Mouse (Mus musculus) MEL (cell line): ENCODE data around the gene Stc2. TPM values are rescaled to one million over a fixed set of nuclear protein-coding genes. Genes with fewer than 3 reads are reported as not detected.

Experiments
- DNase-seq: peaks from one replicate; pipeline ENCODE4 v3.0.0; 2011; ENCODE audit warnings: low read depth, low spot score
- H3K27ac ChIP-seq: 2 replicates; pipeline ENCODE4 v1.5.1; 2012; ENCODE audit warnings: low read depth, mild to moderate bottlenecking, control low read depth, low read length, moderate library complexity; ENCODE audit not compliant: control insufficient read depth
- H3K27me3 ChIP-seq, 2 experiments: fragments of 150-350 bp in 1 of 2; sonication (generic) in 1 of 2; 2 replicates each; pipeline ENCODE4 v1.6.1; 2012; ENCODE audit warnings: low read length in 2 of 2, mild to moderate bottlenecking in 2 of 2, improper control_type of control experiment in 1 of 2, moderate library complexity in 1 of 2; ENCODE audit not compliant: insufficient read depth in 2 of 2, control insufficient read depth in 1 of 2
- H3K36me3 ChIP-seq, 2 experiments: 2 replicates each; pipeline ENCODE4 v1.6.1; 2012 to 2014; ENCODE audit warnings: low read length in 2 of 2, improper control_type of control experiment in 1 of 2, inconsistent platforms in 1 of 2, mild to moderate bottlenecking in 1 of 2; ENCODE audit not compliant: insufficient read depth in 2 of 2, control insufficient read depth in 1 of 2
- H3K4me1 ChIP-seq, 2 experiments: fragments of 150-350 bp in 1 of 2; sonication (generic) in 1 of 2; 2 replicates each; pipeline ENCODE4 v1.6.1; 2012; ENCODE audit warnings: low read length in 2 of 2, improper control_type of control experiment in 1 of 2, mild to moderate bottlenecking in 1 of 2; ENCODE audit not compliant: insufficient read depth in 2 of 2, control insufficient read depth in 1 of 2
- H3K4me3 ChIP-seq, 2 experiments: fragments of 150-350 bp in 1 of 2; sonication (generic) in 1 of 2; 2 replicates each; pipeline ENCODE4 v1.5.1; 2012; ENCODE audit warnings: low read depth in 2 of 2, low read length in 2 of 2, mild to moderate bottlenecking in 2 of 2, moderate library complexity in 2 of 2, control low read depth in 1 of 2, improper control_type of control experiment in 1 of 2; ENCODE audit not compliant: control insufficient read depth in 1 of 2, insufficient read depth in 1 of 2
- H3K79me2 ChIP-seq: 2 replicates; pipeline ENCODE4 v1.6.1; 2012; ENCODE audit warnings: mild to moderate bottlenecking, low read length, moderate library complexity; ENCODE audit not compliant: control insufficient read depth, poor library complexity, insufficient read depth
- H3K9ac ChIP-seq: 2 replicates; pipeline ENCODE4 v1.6.1; 2012; ENCODE audit warnings: low read depth, mild to moderate bottlenecking, control low read depth, low read length, moderate library complexity; ENCODE audit not compliant: control insufficient read depth, poor library complexity, severe bottlenecking
- H3K9me3 ChIP-seq: fragments of 150-350 bp; sonication (generic); replicated peaks from 2 replicates; pipeline ENCODE4 v1.6.1; 2012; ENCODE audit warnings: mild to moderate bottlenecking, low read length, improper control_type of control experiment, moderate library complexity; ENCODE audit not compliant: insufficient read depth
- BHLHE40 ChIP-seq: IDR thresholded peaks from 2 replicates; pipeline ENCODE4 v1.6.1; 2012; ENCODE audit warnings: low read depth, mild to moderate bottlenecking, inconsistent platforms, low read length, improper control_type of control experiment, borderline replicate concordance
- CHD1 ChIP-seq: IDR thresholded peaks from 2 replicates; pipeline ENCODE4 v1.6.1; 2012; ENCODE audit warnings: low read depth, mild to moderate bottlenecking, inconsistent platforms, low read length, improper control_type of control experiment
- CHD2 ChIP-seq: IDR thresholded peaks from 2 replicates; pipeline ENCODE4 v1.6.1; 2011; ENCODE audit warnings: low read length, improper control_type of control experiment
- CTCF ChIP-seq, 3 experiments: IDR thresholded peaks in 2 of 3; conservative IDR thresholded peaks in 1 of 3; 2 replicates each; pipeline ENCODE4 v1.5.1; 2011 to 2012; ENCODE audit warnings: low read length in 3 of 3, low read depth in 2 of 3, mild to moderate bottlenecking in 2 of 3, improper control_type of control experiment in 1 of 3, inconsistent platforms in 1 of 3, mixed read lengths in 1 of 3, moderate library complexity in 1 of 3; ENCODE audit not compliant: control insufficient read depth in 1 of 3, insufficient read depth in 1 of 3, poor library complexity in 1 of 3, severe bottlenecking in 1 of 3
- E2F4 ChIP-seq: IDR thresholded peaks from 2 replicates; pipeline ENCODE4 v1.6.1; 2011; ENCODE audit warnings: low read depth, low read length, improper control_type of control experiment, borderline replicate concordance
- ELF1 ChIP-seq: IDR thresholded peaks from 2 replicates; pipeline ENCODE4 v1.6.1; 2014; ENCODE audit warnings: low read depth, mild to moderate bottlenecking, inconsistent platforms, low read length, improper control_type of control experiment, moderate library complexity
- EP300 ChIP-seq, 2 experiments: IDR thresholded peaks; 2 replicates each; pipeline ENCODE4 v1.6.1; 2011; ENCODE audit warnings: improper control_type of control experiment in 2 of 2, low read length in 2 of 2, low read depth in 1 of 2, mild to moderate bottlenecking in 1 of 2
- ETS1 ChIP-seq: IDR thresholded peaks from 2 replicates; pipeline ENCODE4 v1.6.1; 2012; ENCODE audit warnings: low read depth, mild to moderate bottlenecking, inconsistent platforms, low read length, improper control_type of control experiment, moderate library complexity
- GATA1 ChIP-seq: IDR thresholded peaks from 2 replicates; pipeline ENCODE4 v1.6.1; 2011; ENCODE audit warnings: low read depth, low read length, improper control_type of control experiment
- JUND ChIP-seq: IDR thresholded peaks from 2 replicates; pipeline ENCODE4 v1.6.1; 2011; ENCODE audit warnings: low read depth, mild to moderate bottlenecking, improper control_type of control experiment, low read length
- KAT2A ChIP-seq: conservative IDR thresholded peaks from 2 replicates; pipeline ENCODE4 v1.6.1; 2012; ENCODE audit warnings: low read depth, low read length, improper control_type of control experiment, inconsistent platforms
- MAFK ChIP-seq: IDR thresholded peaks from 2 replicates; pipeline ENCODE4 v1.6.1; 2011; ENCODE audit warnings: low read depth, mild to moderate bottlenecking, low read length, improper control_type of control experiment, borderline replicate concordance
- MAX ChIP-seq: IDR thresholded peaks from 2 replicates; pipeline ENCODE4 v1.6.1; 2011; ENCODE audit warnings: low read length, improper control_type of control experiment
- MAZ ChIP-seq: IDR thresholded peaks from 2 replicates; pipeline ENCODE4 v1.6.1; 2012; ENCODE audit warnings: low read depth, mild to moderate bottlenecking, inconsistent platforms, low read length, improper control_type of control experiment
- MEF2A ChIP-seq: IDR thresholded peaks from 2 replicates; pipeline ENCODE4 v1.6.1; 2014; ENCODE audit warnings: low read depth, mild to moderate bottlenecking, inconsistent platforms, low read length, improper control_type of control experiment; ENCODE audit not compliant: poor library complexity, insufficient replicate concordance, severe bottlenecking; ENCODE audit errors: extremely low read depth
- MXI1 ChIP-seq: IDR thresholded peaks from 2 replicates; pipeline ENCODE4 v1.6.1; 2011; ENCODE audit warnings: mild to moderate bottlenecking, low read depth, low read length, improper control_type of control experiment
- MYB ChIP-seq: IDR thresholded peaks from 2 replicates; pipeline ENCODE4 v1.6.1; 2011; ENCODE audit warnings: mild to moderate bottlenecking, low read depth, low read length, improper control_type of control experiment
- MYC ChIP-seq: IDR thresholded peaks from 2 replicates; pipeline ENCODE4 v1.6.1; 2011; ENCODE audit warnings: low read depth, mild to moderate bottlenecking, low read length, improper control_type of control experiment, moderate library complexity
- NELFE ChIP-seq: IDR thresholded peaks from 2 replicates; pipeline ENCODE4 v1.6.1; 2011; ENCODE audit warnings: low read depth, low read length, improper control_type of control experiment
- NRF1 ChIP-seq: IDR thresholded peaks from 2 replicates; pipeline ENCODE4 v1.6.1; 2014; ENCODE audit warnings: low read depth, mild to moderate bottlenecking, inconsistent platforms, low read length, improper control_type of control experiment, moderate library complexity; ENCODE audit not compliant: poor library complexity, insufficient read depth, severe bottlenecking
- POLR2A ChIP-seq, 2 experiments: IDR thresholded peaks; 2 replicates each; pipeline ENCODE4 v1.6.1; 2011 to 2012; ENCODE audit warnings: low read length in 2 of 2, mild to moderate bottlenecking in 2 of 2, control low read depth in 1 of 2, improper control_type of control experiment in 1 of 2, low read depth in 1 of 2, moderate library complexity in 1 of 2; ENCODE audit not compliant: control insufficient read depth in 1 of 2, insufficient read depth in 1 of 2, poor library complexity in 1 of 2
- POLR2AphosphoS5 ChIP-seq: IDR thresholded peaks from 2 replicates; pipeline ENCODE4 v1.6.1; 2012; ENCODE audit warnings: low read depth, borderline replicate concordance, mild to moderate bottlenecking, inconsistent platforms, low read length, moderate library complexity, mixed read lengths
- SIN3A ChIP-seq: IDR thresholded peaks from 2 replicates; pipeline ENCODE4 v1.6.1; 2012; ENCODE audit warnings: low read length, improper control_type of control experiment, inconsistent platforms
- SMC3 ChIP-seq: IDR thresholded peaks from 2 replicates; pipeline ENCODE4 v1.6.1; 2011; ENCODE audit warnings: low read depth, low read length, improper control_type of control experiment
- TAL1 ChIP-seq: IDR thresholded peaks from 2 replicates; pipeline ENCODE4 v1.6.1; 2012; ENCODE audit warnings: mild to moderate bottlenecking, inconsistent platforms, low read length, moderate library complexity, mixed read lengths
- TBP ChIP-seq: IDR thresholded peaks from 2 replicates; pipeline ENCODE4 v1.8.0; 2011; ENCODE audit warnings: low read depth, low read length, improper control_type of control experiment
- TCF12 ChIP-seq: IDR thresholded peaks from 2 replicates; pipeline ENCODE4 v1.6.1; 2014; ENCODE audit warnings: low read depth, mild to moderate bottlenecking, inconsistent platforms, low read length, improper control_type of control experiment, moderate library complexity
- UBTF ChIP-seq: IDR thresholded peaks from 2 replicates; pipeline ENCODE4 v1.6.1; 2012; ENCODE audit warnings: low read depth, mild to moderate bottlenecking, inconsistent platforms, low read length, improper control_type of control experiment, moderate library complexity, borderline replicate concordance; ENCODE audit not compliant: insufficient read depth
- ZKSCAN1 ChIP-seq: IDR thresholded peaks from 2 replicates; pipeline ENCODE4 v1.6.1; 2012; ENCODE audit warnings: low read depth, mild to moderate bottlenecking, inconsistent platforms, low read length, improper control_type of control experiment, moderate library complexity
- ZMIZ1 ChIP-seq: IDR thresholded peaks from 2 replicates; pipeline ENCODE4 v1.6.1; 2012; ENCODE audit warnings: low read depth, mild to moderate bottlenecking, inconsistent platforms, low read length, improper control_type of control experiment, moderate library complexity
- ZNF384 ChIP-seq: IDR thresholded peaks from 2 replicates; pipeline ENCODE4 v1.6.1; 2012; ENCODE audit warnings: low read depth, mild to moderate bottlenecking, inconsistent platforms, low read length, improper control_type of control experiment
- polyA plus RNA-seq, 2 experiments: library from polyadenylated mRNA; stranded (reverse) in 1 of 2; unstranded in 1 of 2; fragments of >175 nt in 1 of 2; fragments of >200 nt in 1 of 2; gene quantifications; 2 replicates each; pipeline versions ENCODE4 v1.2.1 to v1.2.4; 2012; ENCODE audit warnings: low replicate concordance in 2 of 2, low read depth in 1 of 2; ENCODE audit not compliant: insufficient read length in 2 of 2, insufficient read depth in 1 of 2, missing spikeins in 1 of 2
- total RNA-seq: library from RNA; depleted of rRNA; stranded (reverse); fragments of 300-350 nt; gene quantifications from 2 replicates; pipeline ENCODE4 v1.2.3, GENCODE M21; 2012

Stc2 gene
- total and polyA plus RNA-seq, 3 experiments, result 20.3 to 32.5 TPM; not detected in 1

DNA sequence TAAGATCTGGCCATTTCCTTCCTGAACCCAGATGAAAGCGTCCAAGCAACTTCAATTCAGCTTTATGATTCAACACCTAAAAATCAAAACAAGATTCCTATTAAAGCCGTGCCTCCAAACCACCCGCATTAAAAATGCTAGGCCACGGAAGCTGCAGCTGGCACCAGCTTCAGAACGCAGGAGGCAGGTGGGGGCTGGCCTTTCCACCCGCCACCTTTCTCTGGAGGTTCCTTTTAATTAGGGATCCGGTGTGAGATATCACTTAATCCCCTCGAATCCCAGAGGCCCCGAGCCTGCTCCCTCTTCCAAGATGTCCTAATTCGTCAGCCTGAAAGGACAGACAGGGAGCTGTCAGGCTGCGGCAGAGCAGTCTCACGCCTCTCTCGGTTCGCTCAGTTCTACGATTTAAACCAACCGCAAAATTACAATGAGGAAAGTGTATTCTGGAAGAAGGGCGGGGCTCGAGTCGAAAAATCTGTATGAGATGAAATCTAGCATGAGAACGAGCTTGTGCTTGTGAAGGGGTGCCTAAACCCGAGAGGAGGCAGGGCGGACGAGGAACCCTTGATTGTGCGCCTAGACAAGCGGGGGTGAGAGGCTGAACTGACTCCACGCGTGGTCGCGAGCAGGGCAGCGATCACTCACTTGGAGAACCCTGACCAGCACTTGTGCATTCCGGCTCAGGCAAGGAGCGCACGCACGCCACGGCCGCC lies 1.5 kb downstream of the Stc2 start (continued):
- no peak for TF ChIP-seq ETS1
- TF ChIP-seq TCF12, result 0 out of 2 replicates have a peak, but pooled peaks have one; percentile 30
- no peak for TF ChIP-seq NRF1
- no peak for TF ChIP-seq CHD2
- no peak for TF ChIP-seq KAT2A
- no peak for TF ChIP-seq POLR2AphosphoS5
- no peak; a peak in 1 of 4 replicates for TF ChIP-seq EP300 (IDR thresholded peaks at IDR 0.05; ENCODE audit: low read depth in 1 of 2, low read length in 2 of 2)
- TF ChIP-seq NELFE, result peak; percentile 8; the same call in 1 of the 2 replicates
- TF ChIP-seq MAZ, result peak; percentile 43; the same call in 1 of the 2 replicates
- TF ChIP-seq E2F4, result no peak
- no peak; the same call in none of the 2 replicates for TF ChIP-seq MXI1

DNA sequence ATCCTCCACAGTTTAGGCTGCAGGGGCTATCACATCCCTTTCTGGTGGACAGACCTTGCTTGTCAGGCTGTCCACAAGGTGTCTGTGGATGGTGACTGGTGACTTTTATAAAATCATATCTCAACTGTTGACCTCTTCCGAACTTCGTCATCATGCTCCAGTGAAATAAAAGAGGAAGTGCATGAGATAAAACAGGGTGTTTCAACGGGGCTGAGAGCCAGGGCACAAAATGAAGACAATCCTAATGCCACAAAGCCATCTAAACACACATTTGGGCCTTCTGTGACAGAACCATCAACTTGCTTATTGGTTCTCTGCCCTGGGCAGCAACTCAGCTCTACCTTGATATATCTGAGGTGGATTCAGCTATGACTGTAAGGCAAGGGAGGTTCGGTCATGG lies 3.0 kb downstream of the Stc2 start:
- H3K9ac ChIP-seq, result peak overlapping the region; percentile 23
- peak overlapping the region; percentile 55 for H3K27ac ChIP-seq
- DNase-seq, result peak; percentile 83
- peak overlapping the region in 1 of 2 experiments; percentile 87; a peak in 2 of 4 replicates for H3K4me3 ChIP-seq
- H3K4me1 ChIP-seq, result peaks cover 16 to 30% of the 10 kb centered on the region in 2 experiments
- H3K9me3 ChIP-seq, result no peaks in the 10 kb centered on the region
- peaks cover 36 to 41% of the 10 kb centered on the region in 2 experiments for H3K36me3 ChIP-seq
- peaks cover 31% of the 10 kb centered on the region for H3K79me2 ChIP-seq
- no peaks in the 10 kb centered on the region for H3K27me3 ChIP-seq
- TF ChIP-seq CTCF (IDR thresholded peaks at IDR 0.05 in 2 of 3, conservative IDR thresholded peaks at IDR 0.05 in 1 of 3; ENCODE audit: control insufficient read depth in 1 of 3, insufficient read depth in 1 of 3, low read depth in 2 of 3, low read length in 3 of 3, poor library complexity in 1 of 3, severe bottlenecking in 1 of 3) (no peak), ELF1 (0 out of 2 replicates have a peak, but pooled peaks have one; percentile 18), NELFE (no peak; the same call in 1 of the 2 replicates), ETS1 (peak; percentile 88), MXI1 (peak; percentile 11; the same call in 1 of the 2 replicates), MAX (peak; percentile 23; the same call in 1 of the 2 replicates), SIN3A (peak; percentile 66), MEF2A (no peak), JUND (no peak), SMC3 (no peak), ZMIZ1 (no peak), ZKSCAN1 (no peak), POLR2AphosphoS5 (no peak), CHD1 (no peak), TAL1 (no peak), CHD2 (no peak), MYC (no peak; the same call in 1 of the 2 replicates), TBP (peak; percentile 61; the same call in 1 of the 2 replicates), MYB (no peak), E2F4 (no peak), TCF12 (peak; percentile 30; the same call in 1 of the 2 replicates), GATA1 (peak; percentile 74), UBTF (no peak), BHLHE40 (no peak; the same call in 1 of the 2 replicates), MAFK (no peak), MAZ (no peak), EP300 (IDR thresholded peaks at IDR 0.05; ENCODE audit: low read depth in 1 of 2, low read length in 2 of 2) (peak; percentile 74 to 85), NRF1 (no peak), POLR2A (IDR thresholded peaks at IDR 0.05; ENCODE audit: control insufficient read depth in 1 of 2, insufficient read depth in 1 of 2, low read depth in 1 of 2, low read length in 2 of 2, poor library complexity in 1 of 2) (peak in 1 of 2 experiments; percentile 50; a peak in 1 of 4 replicates), ZNF384 (no peak)
